Mouse (Mus musculus) MEL (cell line): Measurements from ENCODE around the gene Ifitm10.

Experiments
- BHLHE40 ChIP-seq: IDR thresholded peaks from 2 replicates; pipeline ENCODE4 v1.6.1; 2012; ENCODE audit warnings: low read depth, mild to moderate bottlenecking, inconsistent platforms, low read length, improper control_type of control experiment, borderline replicate concordance
- CTCF ChIP-seq, 3 experiments: IDR thresholded peaks in 2 of 3; conservative IDR thresholded peaks in 1 of 3; 2 replicates each; pipeline ENCODE4 v1.5.1; 2011 to 2012; ENCODE audit warnings: low read length in 3 of 3, low read depth in 2 of 3, mild to moderate bottlenecking in 2 of 3, improper control_type of control experiment in 1 of 3, inconsistent platforms in 1 of 3, mixed read lengths in 1 of 3, moderate library complexity in 1 of 3; ENCODE audit not compliant: control insufficient read depth in 1 of 3, insufficient read depth in 1 of 3, poor library complexity in 1 of 3, severe bottlenecking in 1 of 3
- E2F4 ChIP-seq: IDR thresholded peaks from 2 replicates; pipeline ENCODE4 v1.6.1; 2011; ENCODE audit warnings: low read depth, low read length, improper control_type of control experiment, borderline replicate concordance
- EP300 ChIP-seq, 2 experiments: IDR thresholded peaks; 2 replicates each; pipeline ENCODE4 v1.6.1; 2011; ENCODE audit warnings: improper control_type of control experiment in 2 of 2, low read length in 2 of 2, low read depth in 1 of 2, mild to moderate bottlenecking in 1 of 2
- GABPA ChIP-seq: IDR thresholded peaks from 2 replicates; pipeline ENCODE4 v1.6.1; 2012; ENCODE audit warnings: low read depth, mild to moderate bottlenecking, inconsistent platforms, low read length, improper control_type of control experiment, moderate library complexity
- POLR2A ChIP-seq, 2 experiments: IDR thresholded peaks; 2 replicates each; pipeline ENCODE4 v1.6.1; 2011 to 2012; ENCODE audit warnings: low read length in 2 of 2, mild to moderate bottlenecking in 2 of 2, control low read depth in 1 of 2, improper control_type of control experiment in 1 of 2, low read depth in 1 of 2, moderate library complexity in 1 of 2; ENCODE audit not compliant: control insufficient read depth in 1 of 2, insufficient read depth in 1 of 2, poor library complexity in 1 of 2
- POLR2AphosphoS5 ChIP-seq: IDR thresholded peaks from 2 replicates; pipeline ENCODE4 v1.6.1; 2012; ENCODE audit warnings: low read depth, borderline replicate concordance, mild to moderate bottlenecking, inconsistent platforms, low read length, moderate library complexity, mixed read lengths
- SIN3A ChIP-seq: IDR thresholded peaks from 2 replicates; pipeline ENCODE4 v1.6.1; 2012; ENCODE audit warnings: low read length, improper control_type of control experiment, inconsistent platforms
- TBP ChIP-seq: IDR thresholded peaks from 2 replicates; pipeline ENCODE4 v1.8.0; 2011; ENCODE audit warnings: low read depth, low read length, improper control_type of control experiment
- TCF12 ChIP-seq: IDR thresholded peaks from 2 replicates; pipeline ENCODE4 v1.6.1; 2014; ENCODE audit warnings: low read depth, mild to moderate bottlenecking, inconsistent platforms, low read length, improper control_type of control experiment, moderate library complexity
- UBTF ChIP-seq: IDR thresholded peaks from 2 replicates; pipeline ENCODE4 v1.6.1; 2012; ENCODE audit warnings: low read depth, mild to moderate bottlenecking, inconsistent platforms, low read length, improper control_type of control experiment, moderate library complexity, borderline replicate concordance; ENCODE audit not compliant: insufficient read depth
- USF2 ChIP-seq, 2 experiments: IDR thresholded peaks; 2 replicates each; pipeline ENCODE4 v1.6.1; 2011 to 2012; ENCODE audit warnings: improper control_type of control experiment in 2 of 2, low read length in 2 of 2, borderline replicate concordance in 1 of 2, inconsistent platforms in 1 of 2, low read depth in 1 of 2, mild to moderate bottlenecking in 1 of 2; ENCODE audit not compliant: insufficient read depth in 1 of 2

- no peak for TF ChIP-seq CTCF (IDR thresholded peaks at IDR 0.05 in 2 of 3, conservative IDR thresholded peaks at IDR 0.05 in 1 of 3; ENCODE audit: control insufficient read depth in 1 of 3, insufficient read depth in 1 of 3, low read depth in 2 of 3, low read length in 3 of 3, poor library complexity in 1 of 3, severe bottlenecking in 1 of 3)
- TF ChIP-seq E2F4, result no peak
- TF ChIP-seq BHLHE40, result no peak
- TF ChIP-seq TCF12, result peak; percentile 48; the same call in 1 of the 2 replicates
- no peak for TF ChIP-seq SIN3A
- no peak for TF ChIP-seq POLR2AphosphoS5
- no peak for TF ChIP-seq EP300 (IDR thresholded peaks at IDR 0.05; ENCODE audit: low read depth in 1 of 2, low read length in 2 of 2)
- TF ChIP-seq GABPA, result no peak
- TF ChIP-seq USF2 (IDR thresholded peaks at IDR 0.05; ENCODE audit: borderline replicate concordance in 1 of 2, insufficient read depth in 1 of 2, low read depth in 1 of 2, low read length in 2 of 2), result no peak
- no peak for TF ChIP-seq UBTF
- no peak for TF ChIP-seq POLR2A (IDR thresholded peaks at IDR 0.05; ENCODE audit: control insufficient read depth in 1 of 2, insufficient read depth in 1 of 2, low read depth in 1 of 2, low read length in 2 of 2, poor library complexity in 1 of 2)
- TF ChIP-seq TBP, result no peak
Measured at GRCm38 (mm10) chr7:142357566-142357965, 16.0 kb downstream of the Ifitm10 start.
